Mouse (Mus musculus) brain, embryonic 14.5 days (tissue): ENCODE measurements around the gene Gja3. TPM values are rescaled to one million over a fixed set of nuclear protein-coding genes. Genes with fewer than 3 reads are reported as not detected.
"Not testable (repeated sequence)": the region's sequence is repeated elsewhere in the genome, so short reads cannot be mapped to it uniquely, and the experiment has no call there.

Experiments
- DNase-seq: peaks from one replicate; pipeline ENCODE4 v3.0.0-alpha.2; 2011; ENCODE audit warnings: low read depth
- CTCF ChIP-seq: fragments of 200-500 bp; IDR thresholded peaks from 2 replicates; pipeline ENCODE4 v1.5.1; 2012; ENCODE audit warnings: inconsistent platforms, mild to moderate bottlenecking, moderate library complexity, borderline replicate concordance; ENCODE audit not compliant: insufficient read depth, insufficient read length; ENCODE audit errors: extremely low read depth
- POLR2A ChIP-seq: fragments of 200-500 bp; IDR thresholded peaks from 2 replicates; pipeline ENCODE4 v1.6.1; 2012; ENCODE audit warnings: mild to moderate bottlenecking, inconsistent platforms, borderline replicate concordance; ENCODE audit not compliant: poor library complexity, insufficient read depth, insufficient read length, severe bottlenecking; ENCODE audit errors: extremely low read depth
- polyA plus RNA-seq: library from polyadenylated mRNA; depleted of rRNA; stranded (reverse); fragments of >200 nt; gene quantifications from 2 replicates; pipeline ENCODE4 v1.2.3, GENCODE M21; 2012; rRNA removed

Gja3 gene
- polyA plus RNA-seq, 1 experiment = 0.14 TPM

DNA sequence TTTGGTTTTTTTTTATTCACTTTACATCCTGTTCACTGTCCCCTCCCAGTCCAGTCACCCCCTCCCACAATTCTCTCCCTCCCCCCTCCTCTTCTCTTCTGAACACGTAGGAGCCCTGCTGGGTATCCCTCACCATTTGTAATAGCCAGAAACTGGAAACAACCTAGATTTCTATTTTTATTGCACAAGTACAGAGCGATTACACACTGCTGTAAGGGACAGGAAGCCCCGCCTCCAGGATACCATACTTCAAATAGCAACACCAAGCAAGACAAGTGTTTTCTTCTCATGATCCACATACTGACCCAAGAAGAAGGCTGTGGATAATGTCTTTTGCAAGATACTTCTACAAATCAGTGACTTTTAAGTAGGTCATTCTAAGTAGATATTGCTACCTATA, 25.1 kb downstream of the Gja3 start:
- TF ChIP-seq CTCF = no peak
- no peak for TF ChIP-seq POLR2A
- no peak for DNase-seq

DNA sequence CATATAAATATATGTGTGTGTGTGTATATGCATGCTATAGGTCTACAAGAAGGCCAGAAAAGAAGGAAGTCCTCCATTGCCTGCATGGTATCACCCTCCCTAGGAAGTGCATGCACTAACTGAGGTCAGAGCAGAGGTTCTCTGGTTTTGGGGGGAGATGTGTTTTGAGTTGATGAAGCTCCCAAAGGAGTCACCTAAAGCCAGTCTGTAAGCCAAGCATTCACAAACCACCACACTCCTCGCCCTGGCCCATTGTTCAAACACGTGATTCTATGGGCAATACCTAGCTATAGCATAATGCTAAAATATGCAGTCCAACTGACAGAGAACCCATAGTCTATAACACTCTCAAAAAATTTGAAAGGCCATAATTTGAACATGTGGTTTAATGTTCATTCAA, 39.5 kb downstream of the Gja3 start:
- TF ChIP-seq CTCF (no peak), POLR2A (no peak)
- DNase-seq = no peak

DNA sequence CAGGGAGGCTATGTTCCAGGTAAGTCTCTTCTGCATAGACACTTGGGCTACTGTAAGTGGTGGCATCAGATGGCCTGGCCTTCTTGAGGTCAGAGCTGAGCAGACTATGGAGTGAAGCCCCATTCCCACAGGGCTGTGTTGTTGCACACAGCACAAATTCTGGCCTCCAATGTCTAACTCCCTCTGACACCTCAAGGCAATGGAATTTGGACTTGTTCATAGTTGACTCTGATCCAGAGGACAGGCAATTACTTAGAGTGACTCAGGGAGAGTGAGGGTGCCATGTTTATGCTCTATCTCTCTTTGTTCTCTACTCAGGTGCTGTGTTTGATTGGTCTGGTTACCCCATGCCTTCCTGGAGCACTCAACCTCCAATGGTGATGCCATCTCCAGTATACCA, 41.1 kb downstream of the Gja3 start:
- not testable (repeated sequence) for DNase-seq

DNA sequence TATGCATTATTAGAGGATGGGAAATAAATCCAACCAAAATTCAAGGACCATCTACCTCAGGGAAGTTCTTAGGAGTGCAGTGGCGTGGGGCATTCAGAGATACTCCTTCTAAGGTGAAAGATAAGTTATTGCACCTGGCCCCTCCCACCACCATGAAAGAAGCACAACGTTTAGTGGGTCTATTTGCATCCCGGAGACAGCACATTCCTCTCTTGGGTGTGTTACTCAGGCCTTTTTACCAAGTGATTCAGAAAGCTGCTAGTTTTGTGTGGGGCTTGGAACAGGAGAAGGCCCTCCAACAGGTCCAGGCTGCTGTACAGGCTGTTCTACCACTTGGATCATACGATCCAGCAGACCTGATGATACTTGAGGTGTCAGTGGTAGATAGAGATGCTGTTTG, 69.3 kb downstream of the Gja3 start:
- DNase-seq = no peak
- TF ChIP-seq POLR2A (no peak), CTCF (no peak)

Other genes starting within 250 kb of the Gja3 start
- gene Zmym5, start 246.4 kb downstream of the Gja3 start, polyA plus RNA-seq = 27.4 and 32.4 TPM in 2 replicates
- 48.6 and 73.9 TPM in 2 replicates for gene Zmym2, start 171.4 kb downstream of the Gja3 start, polyA plus RNA-seq
- 5.6 and 13.6 TPM in 2 replicates for gene Gjb2, start 46.6 kb upstream of the Gja3 start, polyA plus RNA-seq
- gene Gm4491, start 57.8 kb upstream of the Gja3 start, polyA plus RNA-seq = not detected in 2 replicates
- gene Gjb6, start 75.5 kb upstream of the Gja3 start, polyA plus RNA-seq = 6.4 and 12.5 TPM in 2 replicates